Mouse (Mus musculus) thymus, adult 18-20 months (tissue): ENCODE measurements around the gene Wipi2.

Experiments
- DNase-seq, 2 experiments: peaks; one replicate each; pipeline ENCODE4 v3.0.0; 2022; ENCODE audit warnings: mixed read lengths in 2 of 2

Wipi2 gene

DNA sequence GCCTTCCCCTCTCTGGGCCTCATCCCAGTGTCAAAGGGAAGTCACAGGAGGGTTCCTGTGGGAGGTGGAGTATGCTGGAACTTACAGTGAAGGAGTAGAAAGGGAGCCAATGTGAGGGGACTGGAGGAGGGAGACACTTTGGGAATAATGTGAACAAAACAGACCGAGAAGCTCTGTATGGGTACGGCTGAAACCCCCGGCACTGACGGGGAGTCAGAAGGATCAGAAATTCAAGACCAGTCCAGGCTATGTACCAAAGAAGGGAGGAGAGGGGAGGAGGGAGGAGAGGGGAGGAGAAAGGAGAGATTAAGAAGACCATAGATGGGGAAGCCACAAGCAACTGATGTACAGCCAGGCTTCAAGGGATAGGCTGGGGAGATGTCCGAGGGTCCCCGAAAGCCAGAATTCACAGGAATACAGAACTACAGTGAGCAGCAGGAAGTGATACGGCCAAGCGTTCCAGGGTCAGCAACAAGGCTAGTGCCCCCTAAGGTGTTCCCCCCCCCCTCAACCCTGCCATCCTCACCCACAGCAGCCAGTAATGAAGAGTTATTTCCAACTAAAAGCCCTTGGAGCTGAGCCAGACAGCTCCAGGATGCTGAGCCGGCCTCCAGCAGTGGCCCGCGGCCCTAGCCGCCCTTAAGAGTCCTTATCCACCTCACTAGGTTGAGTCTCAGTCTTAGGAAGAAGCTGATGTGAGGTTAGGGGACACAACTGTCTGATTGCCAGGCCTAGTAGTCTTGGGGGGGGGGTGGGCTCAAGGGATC is 65.7 kb downstream of the Wipi2 start:
- no peak for DNase-seq

GRCm38 (mm10) chr5:142693738-142694430 is 66.4 kb downstream of the Wipi2 start:
- DNase-seq = no peak

- no peak for DNase-seq
Measured at GRCm38 (mm10) chr5:142694627-142695340, 67.3 kb downstream of the Wipi2 start.

DNA sequence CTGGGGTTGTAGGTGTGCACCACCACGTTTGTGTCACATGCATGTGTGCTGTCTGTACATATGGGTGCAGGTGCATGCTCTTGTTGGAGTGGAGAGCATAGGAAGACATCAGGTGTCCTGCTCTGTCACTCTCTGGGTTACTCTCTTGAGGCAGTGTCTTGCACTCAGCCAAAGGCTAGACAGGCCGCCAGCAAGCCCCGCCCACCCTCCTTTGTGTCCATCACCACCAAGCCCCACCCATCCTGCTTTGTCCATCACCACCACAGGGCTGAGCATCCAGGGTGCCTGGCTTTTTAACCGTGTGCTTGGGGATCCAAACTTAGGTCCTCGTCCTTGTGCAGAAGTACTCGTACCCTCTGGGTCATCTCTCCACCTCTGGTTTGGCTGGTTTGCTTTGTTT is 68.8 kb downstream of the Wipi2 start:
- no peak for DNase-seq

DNA sequence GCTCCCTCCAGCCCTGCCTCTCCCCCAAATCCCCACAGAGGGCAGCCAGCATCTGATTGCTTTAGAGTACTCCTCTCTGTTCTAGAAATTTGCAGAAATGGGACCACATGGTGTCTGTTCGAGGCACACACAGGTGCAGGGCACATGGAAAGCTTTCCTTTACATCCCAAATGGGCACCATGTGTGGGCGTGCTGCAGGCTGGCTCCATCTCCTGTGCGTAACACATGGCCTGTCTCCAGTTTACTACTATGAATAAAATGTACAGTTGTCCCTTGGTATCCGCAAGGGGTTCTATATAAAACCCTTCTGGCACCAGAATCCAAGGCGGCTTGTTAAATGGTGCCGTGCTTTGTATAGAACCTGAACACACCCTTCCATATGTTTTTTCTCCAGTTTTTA is 69.4 kb downstream of the Wipi2 start:
- DNase-seq = no peak

GRCm38 (mm10) chr5:142697742-142698141 is 70.2 kb downstream of the Wipi2 start:
- DNase-seq = no peak

GRCm38 (mm10) chr5:142700842-142701589 is 73.5 kb downstream of the Wipi2 start:
- DNase-seq = no peak

- no peak for DNase-seq
Measured at GRCm38 (mm10) chr5:142701651-142702510, 74.4 kb downstream of the Wipi2 start.

- no peak for DNase-seq
Measured at GRCm38 (mm10) chr5:142702511-142703138, 75.1 kb downstream of the Wipi2 start.

GRCm38 (mm10) chr5:142703569-142703968 is 76.1 kb downstream of the Wipi2 start:
- no peak for DNase-seq

- no peak for DNase-seq
Measured at GRCm38 (mm10) chr5:142707709-142708108, 80.2 kb downstream of the Wipi2 start.

DNA sequence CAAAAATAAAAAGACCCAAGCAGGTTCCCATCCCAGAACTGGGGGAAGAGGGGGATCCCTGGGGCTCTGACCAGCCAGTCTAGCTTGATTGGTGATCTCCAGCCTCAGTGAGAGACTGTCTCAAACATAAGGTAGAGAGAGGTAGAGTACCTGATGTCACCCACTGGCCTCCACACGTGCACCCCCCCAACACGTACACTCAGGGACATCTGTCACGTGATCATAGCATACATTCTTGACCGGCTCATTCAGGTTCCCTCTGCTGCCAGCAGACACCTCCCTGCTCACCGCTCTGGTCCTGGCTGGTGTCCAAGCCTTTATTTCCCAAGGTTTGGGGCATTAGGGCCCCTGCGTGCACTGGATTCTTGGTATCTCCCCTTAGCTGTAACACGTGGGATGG is 81.9 kb downstream of the Wipi2 start:
- DNase-seq = no peak

DNA sequence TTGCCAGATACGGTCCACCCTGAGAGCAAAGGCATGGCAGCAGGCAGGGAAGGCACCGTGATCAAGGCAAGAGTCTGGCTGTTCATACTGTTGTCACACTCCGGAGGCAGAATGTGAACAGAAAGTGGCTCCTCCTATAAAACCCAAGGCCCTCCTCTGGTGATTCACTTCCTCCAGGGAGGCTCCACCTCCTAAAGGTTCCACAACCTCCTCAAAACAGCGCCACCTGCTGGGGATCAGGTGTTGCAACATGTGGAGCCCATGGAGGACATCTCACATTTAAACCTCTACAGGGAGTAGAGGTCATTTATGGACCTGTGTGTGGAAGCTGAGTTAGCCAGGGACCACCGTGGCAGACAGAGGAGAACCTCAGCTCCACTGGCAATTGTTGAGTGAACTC is 84.9 kb downstream of the Wipi2 start:
- DNase-seq = no peak

GRCm38 (mm10) chr5:142713966-142714365 is 86.5 kb downstream of the Wipi2 start:
- DNase-seq = no peak

GRCm38 (mm10) chr5:142715059-142715458 is 87.6 kb downstream of the Wipi2 start:
- no peak for DNase-seq

- no peak for DNase-seq
Measured at GRCm38 (mm10) chr5:142716056-142716455, 88.6 kb downstream of the Wipi2 start.

- DNase-seq = peak; percentile 27 to 32
Measured at GRCm38 (mm10) chr5:142718037-142718436, 90.5 kb downstream of the Wipi2 start.

GRCm38 (mm10) chr5:142718486-142718885 is 91.0 kb downstream of the Wipi2 start:
- DNase-seq = no peak

DNA sequence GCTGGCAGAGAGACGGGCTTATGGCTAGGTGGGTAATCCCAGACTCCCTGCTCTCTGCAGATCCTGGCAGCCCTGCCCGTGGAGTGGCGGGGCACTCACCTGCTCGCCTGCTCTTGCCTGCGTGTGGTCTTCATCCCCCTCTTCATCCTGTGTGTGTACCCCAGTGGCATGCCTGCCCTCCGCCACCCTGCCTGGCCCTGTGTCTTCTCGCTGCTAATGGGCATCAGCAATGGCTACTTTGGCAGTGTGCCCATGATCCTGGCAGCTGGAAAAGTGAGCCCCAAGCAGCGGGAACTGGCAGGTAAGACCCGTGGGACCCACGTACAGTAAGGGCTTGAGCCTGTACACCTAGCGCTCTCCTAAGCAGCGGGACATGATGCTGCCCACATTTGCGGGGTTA is 92.4 kb downstream of the Wipi2 start:
- no peak for DNase-seq
